Mouse (Mus musculus) limb, embryonic 14.5 days (tissue): ENCODE measurements around the gene Sec22b. TPM values are rescaled to one million over a fixed set of nuclear protein-coding genes. Genes with fewer than 3 reads are reported as not detected.
A peak's percentile ranks its signal among the peaks of the same experiment; 100 is the strongest.

Source experiments
- ATAC-seq: fragments of 200-750 bp; cut with Nextera tagmentation; 2 replicates; pipeline ENCODE4 v1.8.0; 2017; ENCODE audit warnings: low read depth, moderate number of reproducible peaks, moderate TSS enrichment; ENCODE audit not compliant: low FRiP score
- DNase-seq: peaks from one replicate; pipeline ENCODE4 v3.0.0-alpha.2; 2015; ENCODE audit warnings: low spot score
- H3K27ac ChIP-seq: fragments of 300-500 bp; sonication (generic); replicated peaks from 2 replicates; pipeline ENCODE4 v1.5.1; 2014; ENCODE audit warnings: low read depth, mild to moderate bottlenecking, low read length, moderate library complexity, mixed read lengths
- H3K27me3 ChIP-seq: fragments of 300-500 bp; sonication (generic); 2 replicates; pipeline ENCODE4 v1.6.1; 2014; ENCODE audit warnings: low read length, mixed read lengths; ENCODE audit not compliant: control insufficient read depth, insufficient read depth
- H3K36me3 ChIP-seq: fragments of 300-500 bp; sonication (generic); 2 replicates; pipeline ENCODE4 v1.6.1; 2014; ENCODE audit warnings: mild to moderate bottlenecking, low read length, moderate library complexity, mixed read lengths; ENCODE audit not compliant: control insufficient read depth, insufficient read depth
- H3K4me1 ChIP-seq: fragments of 300-500 bp; sonication (generic); 2 replicates; pipeline ENCODE4 v1.6.1; 2014; ENCODE audit warnings: antibody characterized with exemption, low read length, mixed read lengths; ENCODE audit not compliant: control insufficient read depth, insufficient read depth
- H3K4me2 ChIP-seq: fragments of 300-500 bp; sonication (generic); replicated peaks from 2 replicates; pipeline ENCODE4 v1.6.1; 2014; ENCODE audit warnings: low read depth, mild to moderate bottlenecking, low read length, moderate library complexity; ENCODE audit not compliant: severe bottlenecking
- H3K4me3 ChIP-seq: fragments of 300-500 bp; sonication (generic); replicated peaks from 2 replicates; pipeline ENCODE4 v1.5.1; 2014; ENCODE audit warnings: low read length
- H3K9ac ChIP-seq: fragments of 300-500 bp; sonication (generic); 2 replicates; pipeline ENCODE4 v1.6.1; 2014; ENCODE audit warnings: mild to moderate bottlenecking, low read depth, low read length, moderate library complexity; ENCODE audit not compliant: severe bottlenecking
- H3K9me3 ChIP-seq: fragments of 300-500 bp; sonication (generic); 2 replicates; pipeline ENCODE4 v1.6.1; 2016; ENCODE audit warnings: low read length; ENCODE audit not compliant: control insufficient read depth
- POLR2A ChIP-seq: fragments of 200-500 bp; IDR thresholded peaks from 2 replicates; pipeline ENCODE4 v1.8.0; 2012; ENCODE audit warnings: inconsistent platforms, mild to moderate bottlenecking, moderate library complexity, borderline replicate concordance; ENCODE audit not compliant: insufficient read depth, insufficient read length; ENCODE audit errors: extremely low read depth
- WGBS: fragments of 180-500 bp; shearing (Covaris S2); extraction: QIAGEN DNeasy Blood & Tissue Kit; methylation state at CpG from one replicate; pipeline ENCODE4 v1.1.7; 2014; 5-methylcytosine and 5-hydroxymethylcytosine counted together
- polyA plus RNA-seq, 2 experiments: library from polyadenylated mRNA; depleted of rRNA in 1 of 2; stranded (reverse) in 1 of 2; unstranded in 1 of 2; fragments of >200 nt; fragmentation: Nextera tagmentation in 1 of 2; extraction: Ambion mirVana in 1 of 2; gene quantifications; 2 replicates each; pipeline versions ENCODE4 v1.2.1 to v1.2.3; 2012 to 2014

Sec22b gene
- polyA plus RNA-seq, 2 experiments = 110 to 194 TPM

- Histone ChIP-seq H3K9me3 (no peaks in the 10 kb centered on the region), H3K27me3 (peaks cover 31% of the 10 kb centered on the region), H3K4me3 (no peak overlapping the region), H3K36me3 (no peaks in the 10 kb centered on the region), H3K9ac (no peak overlapping the region), H3K4me1 (peaks cover 8% of the 10 kb centered on the region; the same call in 1 of the 2 replicates), H3K4me2 (no peak overlapping the region), H3K27ac (no peak overlapping the region)
- no peak for TF ChIP-seq POLR2A
- ATAC-seq (no peak), DNase-seq (no peak)
- WGBS = 76% methylated on average over 6 of the region's 6 CpGs
Measured at GRCm38 (mm10) chr3:97890205-97890604, 10.8 kb upstream of the Sec22b start.

DNA sequence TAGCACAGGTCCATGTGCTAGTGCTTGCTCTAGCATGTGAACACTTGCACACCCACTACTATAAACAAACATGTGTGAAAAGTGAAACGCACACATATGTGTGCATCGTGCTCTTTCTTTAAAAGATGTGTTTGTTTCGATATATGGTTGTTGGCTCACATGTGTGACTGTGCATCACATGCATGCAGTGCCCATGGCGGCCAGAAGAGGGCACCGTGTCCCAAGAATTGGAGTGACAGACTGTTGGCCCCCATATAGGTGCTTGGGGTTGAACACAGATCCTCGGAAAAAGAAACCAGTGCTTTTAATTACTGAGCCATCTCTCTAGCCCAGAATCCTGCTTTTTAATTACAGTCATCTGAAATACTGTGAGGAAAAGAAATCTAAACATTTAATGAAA lies 6.3 kb upstream of the Sec22b start:
- peaks cover 10% of the 10 kb centered on the region for H3K27me3 ChIP-seq
- TF ChIP-seq POLR2A = no peak
- H3K4me3 ChIP-seq = no peak overlapping the region
- DNase-seq = no peak
- no peaks in the 10 kb centered on the region for H3K36me3 ChIP-seq
- H3K9ac ChIP-seq = no peak overlapping the region
- H3K4me1 ChIP-seq = no peaks in the 10 kb centered on the region
- no peak overlapping the region for H3K27ac ChIP-seq
- WGBS = 52% methylated on average over 6 of the region's 6 CpGs
- no peak overlapping the region for H3K4me2 ChIP-seq
- H3K9me3 ChIP-seq = no peaks in the 10 kb centered on the region
- ATAC-seq = no peak

DNA sequence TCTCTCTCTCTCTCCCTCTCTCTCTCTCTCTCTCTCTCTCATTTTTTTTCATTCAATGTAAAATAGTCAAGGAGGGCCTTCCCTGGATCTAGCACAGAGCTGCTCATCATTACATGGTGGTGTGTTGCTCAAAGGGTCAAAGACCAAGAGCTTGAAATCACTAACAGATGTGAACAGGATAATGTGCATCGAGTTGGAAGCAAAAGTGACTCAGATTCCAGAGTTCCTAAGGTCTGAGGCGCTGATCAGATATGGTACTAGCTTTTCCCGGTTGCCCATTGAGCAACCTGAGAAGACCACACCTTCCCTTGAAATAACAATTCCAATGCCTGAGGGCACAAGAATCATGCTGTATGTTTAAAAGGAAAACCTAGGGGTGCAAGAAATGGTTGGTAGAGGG lies 2.6 kb upstream of the Sec22b start:
- Histone ChIP-seq H3K27me3 (no peaks in the 10 kb centered on the region), H3K4me1 (peaks cover 12% of the 10 kb centered on the region), H3K9me3 (no peaks in the 10 kb centered on the region), H3K4me3 (no peak overlapping the region), H3K4me2 (no peak overlapping the region), H3K9ac (no peak overlapping the region), H3K27ac (no peak overlapping the region), H3K36me3 (no peaks in the 10 kb centered on the region)
- DNase-seq (no peak), ATAC-seq (no peak)
- TF ChIP-seq POLR2A = no peak
- WGBS = 36% methylated on average over 3 of the region's 3 CpGs

DNA sequence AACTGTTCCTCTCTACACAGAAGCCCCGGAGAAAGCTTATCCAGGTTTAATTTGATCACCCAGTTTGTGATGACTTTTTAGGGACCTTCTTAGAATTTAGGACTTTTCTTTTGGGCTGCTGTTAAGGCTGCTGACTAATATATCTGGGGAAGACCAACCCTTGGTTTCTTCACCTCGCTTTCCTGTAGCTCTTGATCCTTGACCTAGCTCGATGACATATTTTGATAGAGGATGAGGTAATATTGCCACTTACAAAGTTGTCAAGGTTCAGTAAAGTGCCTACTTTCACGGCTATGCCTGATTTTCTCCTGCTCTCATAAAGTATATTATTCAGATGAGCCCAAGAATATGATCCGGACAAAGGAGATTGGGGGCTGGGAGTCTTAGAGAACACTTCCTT lies 596 bp downstream of the Sec22b start:
- Histone ChIP-seq H3K36me3 (no peaks in the 10 kb centered on the region; the same call in 1 of the 2 replicates), H3K27ac (peak overlapping the region; percentile 69), H3K4me2 (peak overlapping the region; percentile 82), H3K4me1 (peaks cover 13% of the 10 kb centered on the region), H3K4me3 (peak overlapping the region; percentile 91), H3K9me3 (no peaks in the 10 kb centered on the region), H3K9ac (peak overlapping the region; percentile 93), H3K27me3 (no peaks in the 10 kb centered on the region)
- WGBS = 22% methylated on average over 5 of the region's 5 CpGs
- ATAC-seq = no peak
- no peak for TF ChIP-seq POLR2A
- DNase-seq = no peak

- Histone ChIP-seq H3K4me3 (no peak overlapping the region), H3K4me1 (no peaks in the 10 kb centered on the region), H3K27me3 (no peaks in the 10 kb centered on the region), H3K9ac (no peak overlapping the region), H3K27ac (no peak overlapping the region), H3K36me3 (peaks cover 51% of the 10 kb centered on the region), H3K4me2 (no peak overlapping the region), H3K9me3 (no peaks in the 10 kb centered on the region)
- 51% methylated on average over 2 of the region's 2 CpGs for WGBS
- DNase-seq = no peak
- ATAC-seq = no peak
- no peak for TF ChIP-seq POLR2A
Measured at GRCm38 (mm10) chr3:97909737-97910136, 8.7 kb downstream of the Sec22b start.

- no peak for ATAC-seq
- 72% methylated on average over 7 of the region's 7 CpGs for WGBS
Measured at GRCm38 (mm10) chr3:97911093-97911492, 10.1 kb downstream of the Sec22b start.

More at GRCm38 (mm10) chr3:97911093-97911492, 10.1 kb downstream of the Sec22b start:
- H3K36me3 ChIP-seq = peaks cover 64% of the 10 kb centered on the region
- H3K4me2 ChIP-seq = no peak overlapping the region
- H3K27ac ChIP-seq = no peak overlapping the region
- no peaks in the 10 kb centered on the region for H3K9me3 ChIP-seq
- H3K4me1 ChIP-seq = no peaks in the 10 kb centered on the region
- H3K9ac ChIP-seq = no peak overlapping the region
- no peaks in the 10 kb centered on the region for H3K27me3 ChIP-seq
- DNase-seq = no peak
- TF ChIP-seq POLR2A = no peak
- H3K4me3 ChIP-seq = no peak overlapping the region
